Mouse (Mus musculus): ENCODE results near the gene Nhej1. TPM values are rescaled to one million over a fixed set of nuclear protein-coding genes. Genes with fewer than 3 reads are reported as not detected.

Nhej1 gene
- 1 to 10 TPM; 3.8 to 4.6 TPM for total RNA-seq (2021)
- long read RNA-seq, experiment 1, result 0 reads
- long read RNA-seq, experiment 2, result 0 reads

DNA sequence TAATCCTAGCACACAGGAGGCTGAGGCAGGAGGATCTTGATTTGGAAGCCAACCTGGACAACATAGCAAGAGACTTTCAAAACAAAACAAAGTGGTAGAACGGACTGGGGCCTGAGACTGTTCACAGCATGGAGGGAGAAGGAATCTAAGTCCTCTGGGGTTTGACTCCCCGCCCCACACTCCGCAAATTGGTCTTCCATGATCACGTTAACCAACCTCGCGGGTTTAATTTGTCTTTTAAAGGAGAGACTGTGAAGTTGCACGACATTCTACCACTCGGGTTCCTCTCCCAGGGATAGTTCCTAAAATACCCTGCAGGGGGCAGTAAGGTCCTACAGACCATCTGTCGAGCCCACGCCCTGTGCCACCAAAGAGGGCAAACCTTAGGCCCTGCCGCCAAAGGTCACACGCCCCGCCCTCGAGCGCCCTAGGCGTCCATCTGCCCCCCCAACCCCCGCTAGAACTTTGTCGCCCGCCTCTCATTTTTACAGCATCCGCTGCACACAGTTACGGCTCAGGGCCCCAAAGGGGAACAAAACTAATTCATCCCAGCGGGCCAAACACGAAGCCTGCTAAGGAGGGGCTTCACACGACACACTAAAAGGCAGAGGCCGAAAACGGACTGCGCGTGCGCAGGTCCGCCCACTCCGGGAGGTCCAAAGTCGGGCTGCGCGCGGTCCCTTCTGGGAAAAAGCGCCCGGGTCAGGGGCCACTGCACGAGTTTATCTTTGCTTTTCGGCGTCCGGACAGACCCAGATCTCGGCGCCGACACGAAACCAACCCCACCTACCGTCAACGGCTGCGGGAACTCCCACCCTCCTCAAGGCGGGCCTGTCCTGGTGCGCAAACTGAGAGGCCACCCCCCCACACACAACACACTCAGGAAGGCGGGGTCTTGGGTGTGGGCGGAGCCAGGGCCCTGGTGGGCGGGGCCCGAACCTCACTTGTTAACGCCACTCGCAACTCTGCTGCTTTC, at the start of gene Nhej1:
Gene Nhej1 (minus strand): TSS at position 855 of the 976 bp plus-strand sequence.
- DNase-seq, result peak; percentile 93 to 99

DNA sequence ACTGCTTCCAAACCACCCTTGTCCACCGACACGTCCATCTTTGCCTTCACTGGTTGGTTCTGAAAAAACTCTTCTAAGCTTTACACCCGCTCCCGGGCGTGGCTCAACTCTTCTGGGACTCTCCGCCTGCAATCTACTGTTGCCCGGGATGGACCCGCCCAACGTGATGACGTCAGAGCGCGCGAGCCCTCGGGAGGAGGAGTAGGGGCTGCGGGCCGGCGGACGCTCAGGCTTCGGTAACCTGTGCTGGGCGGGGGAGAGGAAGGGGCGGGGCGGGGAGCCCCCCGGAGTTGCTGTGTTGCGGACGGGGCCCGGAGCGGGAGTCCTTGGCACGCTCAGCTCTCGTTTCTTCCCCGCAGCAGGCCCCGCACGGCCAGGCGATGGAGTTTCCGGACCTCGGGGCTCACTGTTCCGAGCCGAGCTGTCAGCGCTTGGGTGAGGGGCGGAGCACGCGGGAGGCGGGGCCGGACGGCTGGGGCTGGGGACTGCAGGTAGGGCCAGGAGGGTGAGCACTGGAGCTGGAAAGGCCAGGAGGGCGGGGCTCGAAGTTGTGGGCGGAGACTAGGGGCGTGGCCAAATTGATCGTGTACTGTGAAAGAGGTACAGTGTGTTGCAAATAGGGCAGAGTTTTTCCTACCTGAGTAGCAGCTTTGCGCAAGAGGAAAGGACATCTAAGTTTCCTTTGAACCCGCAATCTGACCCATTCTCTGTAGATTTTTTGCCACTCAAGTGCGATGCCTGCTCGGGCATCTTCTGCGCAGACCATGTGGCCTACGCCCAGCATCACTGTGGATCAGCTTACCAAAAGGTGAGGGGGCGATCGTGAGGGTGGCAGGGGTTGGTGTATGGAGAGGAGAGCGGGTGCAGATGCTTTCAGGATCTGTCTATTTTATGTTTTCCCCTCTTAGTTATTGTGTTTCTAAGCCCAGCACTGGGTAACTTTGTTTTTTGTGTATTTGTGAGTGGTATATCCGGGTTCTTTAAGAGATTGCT, 43.8 kb upstream of the Nhej1 start, which contains the start of gene Zfand2b:
Gene Zfand2b (plus strand): TSS at position 175 of the 993 bp plus-strand sequence.
- DNase-seq, result peak; percentile 98 to 99

DNA sequence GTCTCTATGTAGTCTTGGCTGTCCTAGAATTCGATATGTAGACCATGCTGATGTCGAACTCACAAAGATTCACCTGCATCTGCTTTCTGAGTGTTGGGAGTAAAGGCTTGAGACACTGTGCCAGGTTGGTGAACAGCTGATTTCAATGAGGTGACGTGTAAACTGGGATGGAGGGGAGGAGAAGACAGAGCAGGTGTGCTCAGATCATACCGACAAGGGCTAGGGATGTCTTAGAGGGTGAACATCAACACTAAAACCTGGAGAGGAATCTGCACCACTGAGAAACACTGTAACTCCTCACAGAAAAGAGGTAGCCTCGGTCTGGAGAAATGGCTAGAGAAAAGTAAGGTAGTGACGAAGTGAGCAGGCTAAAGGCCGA, 43.1 kb upstream of the Nhej1 start:
- no peak for DNase-seq

DNA sequence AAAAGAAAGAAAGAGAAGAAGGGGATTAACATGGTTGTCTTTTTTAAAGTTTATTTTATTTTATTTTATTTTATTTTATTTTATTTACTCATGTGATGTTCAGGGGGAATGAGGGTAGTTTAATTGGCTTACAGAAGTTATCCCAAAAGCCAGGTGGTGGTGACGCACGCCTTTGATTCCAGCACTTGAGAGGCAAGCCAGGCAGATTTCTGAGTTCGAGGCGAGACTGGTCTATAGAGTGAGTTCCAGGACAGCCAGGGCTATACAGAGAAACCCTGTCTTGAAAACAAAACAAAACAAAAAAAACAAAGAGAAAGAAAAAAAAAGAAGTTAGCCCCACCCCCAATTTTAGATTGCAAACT, 35.2 kb upstream of the Nhej1 start:
- DNase-seq, result no peak

DNA sequence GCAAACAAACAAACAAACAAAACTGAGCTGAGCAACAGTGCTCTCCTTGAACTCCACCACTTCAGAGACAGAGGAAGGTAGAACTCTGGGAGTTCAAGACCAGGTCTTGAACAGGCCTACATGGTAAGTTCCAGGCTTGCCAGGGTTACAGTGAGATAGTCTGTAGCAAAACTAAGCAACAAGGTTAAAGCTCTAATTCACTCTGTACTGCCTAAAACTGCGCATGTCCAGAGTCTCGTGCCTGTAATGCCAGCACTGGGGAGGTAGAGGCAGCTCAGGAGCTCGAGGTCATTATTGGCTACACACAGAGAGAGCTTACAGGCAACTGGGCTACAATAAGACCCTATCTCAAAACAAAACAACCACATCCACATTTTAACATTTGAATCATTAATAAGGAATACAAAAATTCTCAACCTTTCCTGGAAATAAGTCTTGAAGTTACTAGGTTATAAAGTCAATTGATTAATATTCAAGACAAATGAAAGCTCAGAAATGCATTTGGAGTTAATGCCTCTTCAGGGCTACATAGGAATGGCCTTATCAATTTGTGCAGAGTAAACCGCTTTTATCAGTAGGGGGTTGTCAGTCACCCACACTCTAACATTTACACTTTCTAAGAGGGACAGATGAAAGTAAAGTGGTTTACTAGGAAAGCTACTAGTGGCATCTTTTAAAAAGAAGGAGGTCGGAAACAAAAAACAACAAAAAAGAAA, 34.7 kb upstream of the Nhej1 start:
- DNase-seq, result no peak

DNA sequence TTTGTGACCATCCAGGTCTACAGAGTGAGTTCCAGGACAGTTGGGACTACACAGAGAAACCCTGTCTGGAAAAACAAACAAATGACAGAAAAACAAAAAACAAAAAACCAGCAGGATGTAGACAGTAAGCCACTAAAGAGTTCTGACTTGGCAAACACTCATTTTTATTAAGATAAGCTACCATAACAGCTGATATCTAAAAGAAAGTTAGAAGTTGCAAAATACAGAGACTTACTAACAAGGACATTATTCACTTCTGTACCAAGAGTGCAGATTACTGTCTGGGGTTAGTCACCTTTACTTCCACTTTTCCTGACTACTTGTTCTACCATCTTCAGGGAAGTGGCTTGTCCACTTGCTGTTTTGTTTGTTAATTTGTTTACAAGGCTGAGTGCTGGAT, 34.0 kb upstream of the Nhej1 start:
- no peak for DNase-seq

DNA sequence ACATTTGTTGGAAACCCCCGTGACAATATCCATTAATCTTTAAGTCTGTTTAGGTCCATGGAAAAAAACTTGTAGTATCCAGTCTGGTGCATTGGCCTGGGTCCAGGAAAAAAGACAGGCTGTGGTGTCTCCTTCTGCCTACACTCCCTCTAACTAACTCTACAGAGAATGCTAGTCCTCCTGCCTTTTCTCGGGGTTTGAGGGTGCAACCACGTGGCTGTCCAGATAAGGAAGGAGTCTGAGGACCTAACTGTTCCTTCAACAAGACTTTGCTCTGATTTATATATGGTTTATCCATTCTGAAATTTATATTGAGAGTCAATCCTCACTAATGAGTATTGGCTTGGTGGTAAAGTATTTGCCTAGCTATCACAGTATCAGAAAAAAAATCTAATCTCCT, 30.8 kb upstream of the Nhej1 start:
- DNase-seq, result no peak

DNA sequence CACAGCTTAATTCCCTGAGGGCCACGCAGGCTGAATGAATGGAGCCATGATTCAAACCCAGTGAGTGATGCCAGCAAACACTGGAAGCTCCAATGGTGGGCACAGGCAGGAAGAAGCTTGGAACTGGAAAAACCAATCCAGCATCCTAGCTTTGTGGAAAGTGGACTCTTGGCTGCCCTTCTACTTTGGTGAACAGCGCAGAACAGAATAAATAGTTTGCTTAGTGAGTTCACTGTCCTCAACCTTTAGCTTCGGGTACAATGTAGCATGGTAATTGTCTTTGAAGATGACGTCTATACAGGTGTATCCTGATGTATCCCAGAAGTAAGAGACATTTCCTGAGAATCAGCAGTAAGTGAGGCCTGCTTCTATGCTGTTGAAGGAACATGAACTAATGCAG, 23.7 kb upstream of the Nhej1 start:
- DNase-seq, result no peak

DNA sequence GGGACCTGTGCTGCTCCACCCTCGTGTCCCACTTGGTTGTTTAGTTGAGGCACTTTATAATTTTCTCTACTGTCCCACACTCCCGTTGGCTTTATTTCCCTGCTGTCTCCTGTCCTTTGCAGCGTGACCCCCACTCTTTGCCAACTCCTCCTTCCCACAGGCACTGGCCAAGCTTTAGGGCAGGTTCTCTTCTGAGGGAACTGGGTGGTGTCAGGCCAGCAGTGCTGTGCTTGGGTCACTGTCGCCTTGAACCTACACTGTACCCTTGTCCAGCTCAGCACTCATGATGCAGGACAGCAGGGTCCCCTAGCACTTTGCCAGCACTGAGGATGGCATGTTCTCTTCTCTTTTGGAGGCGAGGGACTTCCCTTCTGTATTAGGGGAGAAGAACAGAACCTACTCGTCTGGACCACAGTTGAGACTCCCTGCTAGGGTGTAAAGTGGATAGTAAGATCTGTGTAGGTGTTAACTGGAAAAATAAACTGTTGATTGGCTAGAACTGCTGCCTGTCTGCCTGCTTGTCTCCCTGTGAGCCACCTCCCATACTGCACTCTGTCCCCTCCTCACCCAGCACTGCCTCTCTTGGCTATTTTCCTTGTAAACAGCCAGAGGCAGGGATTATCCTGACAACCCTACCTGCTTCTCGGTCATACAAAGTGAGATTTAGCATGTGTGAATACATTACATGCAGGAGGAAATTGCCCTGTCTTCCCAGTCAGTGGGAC, 22.6 kb upstream of the Nhej1 start:
- peak in 1 of 2 experiments; percentile 1 for DNase-seq

DNA sequence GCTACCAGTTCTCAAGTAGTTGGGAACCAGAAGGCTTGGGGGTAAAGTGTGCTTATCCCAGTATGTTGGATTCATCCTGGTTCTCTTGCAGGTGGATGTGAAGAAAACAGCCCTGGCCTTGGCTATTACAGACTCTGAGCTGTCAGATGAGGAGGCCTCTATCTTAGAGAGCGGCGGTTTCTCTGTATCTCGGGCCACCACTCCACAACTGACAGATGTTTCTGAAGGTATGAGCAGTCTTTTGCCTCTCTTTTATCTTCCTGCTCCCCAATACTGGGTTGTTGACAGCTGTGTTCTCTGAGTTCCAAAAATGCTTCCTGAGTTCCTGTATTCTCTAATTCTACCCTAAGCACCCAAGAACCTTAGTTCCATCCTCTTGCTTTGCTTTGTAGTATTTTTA, 20.6 kb upstream of the Nhej1 start:
- no peak for DNase-seq

DNA sequence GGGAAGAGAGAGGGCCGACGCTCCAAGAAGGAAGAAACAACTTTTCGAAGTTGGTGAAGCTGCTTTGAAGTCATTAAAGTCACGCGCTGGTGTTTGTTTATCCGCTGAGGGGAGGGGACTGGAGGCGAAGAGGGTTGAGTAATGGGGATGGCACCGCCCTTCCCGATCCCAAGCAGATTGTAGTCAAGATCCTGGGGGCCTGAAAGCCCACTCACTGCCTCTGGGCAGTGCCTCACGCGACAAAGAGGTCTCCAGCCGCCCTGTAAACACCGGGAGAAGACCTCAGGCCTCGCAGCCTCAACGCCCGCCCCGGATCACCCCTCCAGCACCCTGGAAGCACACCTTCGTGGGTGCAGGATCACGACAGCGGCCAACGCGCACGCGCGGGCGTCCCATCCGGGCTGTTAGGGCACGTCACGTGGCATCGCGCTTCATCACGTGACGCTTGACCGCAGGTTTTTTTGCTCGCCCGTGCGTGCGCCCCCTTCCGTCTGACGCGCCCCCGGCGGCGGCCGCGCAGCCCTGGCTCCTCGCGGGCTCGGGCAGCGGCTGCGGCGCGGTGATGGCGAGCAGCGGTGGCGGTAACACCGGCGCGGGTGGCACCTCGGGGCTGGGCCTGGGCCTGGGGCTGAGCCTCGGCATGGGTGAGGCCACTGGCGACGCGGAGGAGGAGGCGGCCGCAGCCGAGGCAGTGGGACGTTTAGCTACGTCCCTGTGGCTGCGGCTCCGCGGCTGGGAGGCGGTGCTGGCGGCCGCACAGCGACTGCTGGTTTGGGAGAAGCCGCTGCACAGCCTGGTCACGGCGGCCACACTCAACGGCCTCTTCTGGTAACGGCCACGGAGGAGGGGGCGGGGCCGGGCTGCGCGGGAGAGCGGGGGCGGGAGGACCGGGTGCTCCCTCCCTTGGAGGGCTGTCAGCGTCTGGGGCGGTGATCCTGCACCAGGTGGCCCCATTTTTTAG, 17.6 kb upstream of the Nhej1 start, which contains the start of the genes Cnppd1 and Retreg2:
Gene Cnppd1 (minus strand): TSS at position 411 of the 961 bp plus-strand sequence.
Gene Retreg2 (plus strand): TSS at position 478 of the 961 bp plus-strand sequence.
- DNase-seq, result peak; percentile 97 to 98

DNA sequence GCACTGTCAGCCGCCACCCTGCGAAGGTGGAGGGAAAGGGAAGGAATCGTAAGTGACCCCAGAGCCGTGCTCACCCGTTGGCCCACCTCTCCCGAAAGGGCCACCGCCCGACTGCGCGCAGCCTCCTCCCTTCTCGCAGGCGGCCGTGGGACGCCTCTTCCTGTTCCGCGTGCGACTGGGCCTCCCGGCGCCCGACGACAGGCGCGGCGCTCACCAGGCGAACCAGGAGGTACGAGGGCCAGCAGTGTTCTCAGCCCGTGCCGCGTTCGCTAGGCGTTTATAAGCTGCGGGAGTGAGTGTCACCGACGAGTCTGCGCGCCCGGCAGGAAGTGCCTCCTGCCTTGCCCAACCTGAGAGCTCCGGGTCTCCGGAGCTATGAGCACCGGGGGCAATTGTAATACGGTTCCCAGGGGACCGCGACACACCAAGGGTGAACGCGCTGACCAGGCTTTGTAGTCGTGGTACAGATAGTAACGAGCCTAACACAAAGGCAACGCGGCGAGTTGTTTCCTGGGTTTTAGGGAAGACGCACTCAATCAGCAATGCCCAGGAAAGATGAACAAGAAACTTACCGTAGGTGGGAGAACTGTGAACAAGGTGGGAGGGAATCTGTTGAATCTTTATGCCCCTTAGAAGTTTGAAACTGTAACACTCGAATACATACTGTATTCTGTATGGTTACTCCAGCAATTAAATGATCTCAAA, 16.6 kb upstream of the Nhej1 start:
- DNase-seq, result peak; percentile 85 to 87

DNA sequence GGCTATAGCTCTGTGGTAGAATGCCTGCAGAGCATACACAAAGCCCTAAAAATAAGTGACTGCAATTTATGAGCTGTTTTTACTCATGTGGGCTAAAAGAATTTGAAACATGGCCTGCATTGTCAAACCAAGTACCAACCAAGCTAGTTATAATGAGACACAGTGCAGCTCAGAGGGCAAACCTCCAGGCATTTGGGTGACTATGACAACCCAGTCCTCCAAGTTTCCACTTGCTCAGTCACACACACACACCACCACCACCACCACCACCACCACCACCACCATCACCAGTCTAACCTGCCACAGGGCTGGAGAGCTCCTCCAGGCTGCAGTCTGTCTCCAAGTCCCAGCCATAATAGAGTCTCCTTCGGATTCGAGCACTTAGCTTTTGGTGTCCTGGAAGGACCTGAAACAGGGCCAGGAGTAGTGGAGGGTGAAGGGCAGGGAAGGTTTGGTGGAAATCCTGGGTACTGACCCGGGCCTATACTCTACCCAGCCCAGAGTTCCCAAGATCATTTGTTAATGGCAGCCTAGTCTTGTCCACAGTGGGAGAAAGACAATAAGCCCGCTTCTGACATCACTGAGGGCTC, 15.7 kb upstream of the Nhej1 start:
- DNase-seq, result no peak

DNA sequence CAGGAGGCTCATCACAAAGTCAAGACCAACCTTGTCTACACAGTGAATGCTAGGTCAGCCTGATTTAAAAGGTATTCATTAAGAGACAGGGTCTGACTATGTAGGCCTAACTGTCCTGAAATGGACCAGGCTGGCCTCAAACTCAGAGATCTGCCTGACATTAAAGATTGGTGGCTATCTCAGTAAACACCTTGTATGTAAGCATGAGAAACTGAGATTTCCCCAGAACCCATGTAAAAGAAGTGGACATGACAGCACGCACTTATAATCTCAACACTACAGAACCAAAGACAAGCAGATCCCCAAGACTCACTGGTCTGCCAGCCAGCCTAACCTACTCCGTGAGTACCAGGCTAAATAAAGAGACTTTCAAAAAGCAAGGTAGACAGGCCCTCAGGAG, 13.4 kb upstream of the Nhej1 start:
- DNase-seq, result no peak

DNA sequence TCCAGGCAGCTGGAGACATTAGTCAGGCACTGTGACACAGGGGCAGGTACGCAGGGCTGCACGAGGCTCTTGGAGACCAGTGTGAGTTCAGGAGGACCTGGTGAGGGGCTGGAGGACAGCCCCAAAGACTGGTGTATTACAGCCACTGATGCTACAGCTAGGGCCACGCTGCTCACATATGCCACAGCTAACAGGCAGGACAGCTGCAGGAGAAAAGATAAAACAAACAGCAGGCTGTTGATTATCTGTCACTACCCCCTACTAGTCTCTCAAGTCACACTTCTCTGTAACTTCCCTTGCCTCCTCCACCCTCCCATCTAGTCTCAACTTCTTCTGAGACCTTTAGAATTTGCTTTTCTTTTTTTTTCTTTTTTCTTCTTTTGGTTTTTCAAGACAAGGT, 11.7 kb upstream of the Nhej1 start:
- no peak for DNase-seq

DNA sequence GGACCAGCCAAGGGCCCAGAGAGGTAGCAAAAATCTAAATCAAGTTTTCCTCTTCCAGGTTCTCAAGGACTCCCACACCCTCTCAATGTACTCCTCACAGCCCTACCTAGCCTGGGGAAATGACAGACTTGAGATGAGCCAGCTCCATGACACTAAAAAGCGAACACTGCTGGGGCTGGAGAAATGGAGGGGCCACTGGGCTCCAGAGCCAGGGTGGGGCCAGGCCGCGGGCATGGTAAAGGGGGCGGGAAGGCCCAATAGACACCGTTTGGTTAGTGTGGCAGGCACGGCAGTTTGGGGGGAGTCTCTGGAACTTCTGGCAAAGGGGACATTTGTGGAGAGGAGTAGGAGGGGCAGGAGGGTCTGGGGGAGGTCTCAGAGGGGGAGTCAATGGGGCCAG, 11.3 kb upstream of the Nhej1 start:
- DNase-seq, result no peak

DNA sequence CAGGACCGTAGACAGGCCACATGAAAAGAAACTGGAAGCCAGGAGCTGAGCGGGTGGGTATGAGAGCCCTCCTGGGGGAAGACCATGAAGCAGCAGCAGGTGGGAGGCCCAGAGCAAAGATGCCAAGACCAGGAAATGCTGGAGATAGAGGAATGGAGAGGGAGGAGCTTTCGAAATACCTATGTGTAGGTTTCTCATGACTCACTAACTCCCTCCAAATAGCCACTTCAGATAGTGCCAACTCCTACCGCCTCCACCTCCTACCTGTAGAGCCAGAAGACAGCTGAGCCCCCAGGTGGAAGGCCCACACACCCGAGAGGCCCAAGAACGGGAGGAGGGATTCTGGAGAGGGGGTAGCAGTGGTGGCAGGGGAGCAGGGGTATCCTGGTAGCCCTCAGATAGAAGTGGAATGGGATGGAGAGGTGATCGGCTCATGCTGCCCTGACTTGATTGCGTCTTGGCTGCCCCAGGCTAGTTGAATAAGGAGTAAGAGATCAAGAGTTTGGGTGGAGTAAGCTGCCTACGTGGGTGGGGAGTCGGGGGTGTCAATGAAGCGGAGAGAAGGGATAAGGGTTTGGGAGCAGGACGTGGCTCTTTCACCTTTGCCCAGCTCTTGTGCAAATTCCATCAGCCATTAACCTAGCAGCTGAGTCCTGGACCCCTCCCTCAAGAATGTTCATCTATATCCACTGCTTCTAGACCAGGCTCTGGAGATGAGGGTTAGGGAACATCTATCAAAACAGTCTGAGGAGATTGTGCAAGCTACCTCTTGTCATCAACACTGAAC, 8.6 kb upstream of the Nhej1 start, which contains the start of gene Slc23a3:
Gene Slc23a3 (minus strand): TSS at position 470 of the 787 bp plus-strand sequence.
- no peak for DNase-seq

DNA sequence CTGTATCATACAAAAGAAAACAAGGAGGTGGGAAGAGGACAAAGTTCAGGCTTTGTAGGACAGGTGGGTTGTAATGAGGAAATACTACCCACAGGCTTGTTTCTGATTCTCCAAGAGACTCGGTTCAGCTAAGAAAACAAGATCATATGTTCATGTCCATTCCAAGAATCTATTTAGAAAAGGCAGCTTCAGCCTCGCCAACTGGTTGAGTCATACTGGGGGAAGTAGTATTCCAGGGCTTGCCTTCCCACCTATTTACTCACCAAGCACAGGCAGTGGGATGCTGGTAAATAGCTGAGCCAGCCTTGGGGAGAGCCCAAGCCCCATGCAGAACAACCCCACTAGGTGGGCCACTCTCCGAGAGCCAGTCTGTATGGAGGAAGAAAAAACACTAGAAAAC, 3.6 kb upstream of the Nhej1 start:
- no peak for DNase-seq

Data from heart, adult 18-20 months (tissue).